9 mouse cellular contexts compared by ENCODE assay signal in the genomic region with DNA sequence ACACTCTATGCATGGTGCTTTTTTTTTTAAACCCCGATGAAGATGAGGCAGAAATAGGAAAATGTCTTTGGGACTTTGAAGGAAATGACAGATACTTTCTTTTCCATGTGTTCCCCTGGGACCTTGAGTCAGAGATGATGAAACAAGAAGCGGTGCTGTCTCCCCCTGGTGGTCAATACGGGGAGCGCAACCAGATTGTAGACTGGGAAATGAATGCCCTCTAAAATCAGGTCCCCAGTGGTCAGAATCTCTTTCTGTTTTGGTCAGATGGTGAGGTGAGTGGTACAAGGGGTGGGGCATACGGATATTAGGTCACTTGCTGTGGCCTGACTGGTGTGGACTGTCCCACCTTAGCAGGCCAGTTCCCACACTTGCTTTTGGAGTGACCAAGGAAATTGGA. TPM values are rescaled to one million over a fixed set of nuclear protein-coding genes. Genes with fewer than 3 reads are reported as not detected.
DNase-seq lines count a peak whose midpoint lies in the region; ATAC-seq and TF ChIP-seq lines count a peak whose summit lies in the region.
"Had no signal": no experiment of that assay in that cellular context is flagged by ENCODE, and none has a peak within 500 bp of the region (broad histone marks: within the 10 kb centered on the region; RNA-seq: fewer than 3 reads in every experiment).

No protein-coding gene starts in this region.

- WGBS in heart, adult 2 months, result 2% methylated on average over 5 of the region's 5 CpGs
- WGBS in heart, embryonic 11.5 days (ENCODE audit: insufficient replicate concordance), result 5% methylated on average over 5 of the region's 5 CpGs
- 4% methylated on average over 5 of the region's 5 CpGs for WGBS in midbrain, embryonic 12.5 days

- H3K4me2 ChIP-seq in heart, embryonic 11.5 days, result no peak overlapping the region
- no peak overlapping the region for H3K4me2 ChIP-seq in midbrain, embryonic 12.5 days (replicated peaks)
- H3K4me2 ChIP-seq: embryonic facial prominence, embryonic 12.5 days had no signal

- no peak for TF ChIP-seq POLR2A in heart, adult 2 months (IDR thresholded peaks at IDR 0.05; ENCODE audit: insufficient read depth, low read depth, low read length)

- no peak overlapping the region for H3K4me3 ChIP-seq in heart, adult 2 months
- no peak overlapping the region for H3K4me3 ChIP-seq in heart, embryonic 11.5 days (ENCODE audit: low read depth, low read length)
- no peak overlapping the region for H3K4me3 ChIP-seq in midbrain, embryonic 12.5 days
- H3K4me3 ChIP-seq: embryonic facial prominence, embryonic 12.5 days had no signal

- no peaks in the 10 kb centered on the region for H3K9me3 ChIP-seq in heart, embryonic 11.5 days (replicated peaks; ENCODE audit: control insufficient read depth, low read length)
- no peaks in the 10 kb centered on the region for H3K9me3 ChIP-seq in midbrain, embryonic 12.5 days
- H3K9me3 ChIP-seq: embryonic facial prominence, embryonic 12.5 days had no signal

- intact Hi-C loops in heart, adult 2 months (cut with DNase I), result loop anchor here (2.0 kb wide), 1 partner anchor 91 kb away; the partner anchor contains the start of gene Adra2b

- H3K4me1 ChIP-seq in heart, adult 2 months (ENCODE audit: control insufficient read depth, insufficient read depth, low read length), result no peaks in the 10 kb centered on the region
- H3K4me1 ChIP-seq in heart, embryonic 11.5 days (ENCODE audit: control insufficient read depth, insufficient read depth, low read length), result peaks cover 11% of the 10 kb centered on the region
- no peaks in the 10 kb centered on the region for H3K4me1 ChIP-seq in midbrain, embryonic 12.5 days

- no peaks in the 10 kb centered on the region for H3K36me3 ChIP-seq in heart, adult 2 months (ENCODE audit: control insufficient read depth, insufficient read depth, low read length)
- no peaks in the 10 kb centered on the region for H3K36me3 ChIP-seq in heart, embryonic 11.5 days (ENCODE audit: control insufficient read depth, insufficient read depth, low read length)
- no peaks in the 10 kb centered on the region for H3K36me3 ChIP-seq in midbrain, embryonic 12.5 days
- H3K36me3 ChIP-seq: embryonic facial prominence, embryonic 12.5 days had no signal

- peak; percentile 59 to 73 for DNase-seq in heart, adult 2 months
- DNase-seq in ZHBTc4 (ENCODE audit: low read depth, low spot score), result peak; percentile 79
- peak; percentile 76 to 82 for DNase-seq in cerebellum, postnatal 36 days
- DNase-seq in layer of hippocampus, postnatal 14 days (ENCODE audit: low spot score in 2 of 2), result peak; percentile 65 to 79
- peak; percentile 44 to 55 for DNase-seq in spleen, postnatal 14 days (ENCODE audit: low spot score in 2 of 2)

- no peaks in the 10 kb centered on the region for H3K27me3 ChIP-seq in heart, adult 2 months (ENCODE audit: control insufficient read depth, insufficient read depth, low read length)
- no peaks in the 10 kb centered on the region for H3K27me3 ChIP-seq in heart, embryonic 11.5 days (ENCODE audit: control insufficient read depth, insufficient read depth, low read length)
- H3K27me3 ChIP-seq in midbrain, embryonic 12.5 days, result peaks cover 37% of the 10 kb centered on the region

- no peak for TF ChIP-seq EP300 in heart, adult 2 months (IDR thresholded peaks at IDR 0.05; ENCODE audit: insufficient read depth, low read depth, low read length)

- no peak overlapping the region for H3K27ac ChIP-seq in heart, adult 2 months
- H3K27ac ChIP-seq in heart, embryonic 11.5 days (ENCODE audit: low read depth, low read length), result no peak overlapping the region
- H3K27ac ChIP-seq in midbrain, embryonic 12.5 days (replicated peaks), result no peak overlapping the region
- H3K27ac ChIP-seq: embryonic facial prominence, embryonic 12.5 days had no signal

- no peaks in the 10 kb centered on the region for H3K79me2 ChIP-seq in heart, adult 2 months (replicated peaks; ENCODE audit: control insufficient read depth, insufficient read depth, low read length)

- H3K9ac ChIP-seq in heart, adult 2 months (ENCODE audit: low read depth, low read length), result no peak overlapping the region
- no peak overlapping the region for H3K9ac ChIP-seq in heart, embryonic 11.5 days (ENCODE audit: low read depth, low read length)
- H3K9ac ChIP-seq in midbrain, embryonic 12.5 days (replicated peaks), result no peak overlapping the region
- H3K9ac ChIP-seq: embryonic facial prominence, embryonic 12.5 days had no signal

- no peak for ATAC-seq in heart, embryonic 11.5 days (replicated peaks; ENCODE audit: insufficient number of reproducible peaks, low FRiP score, low TSS enrichment)
- ATAC-seq in granulocyte monocyte progenitor cell, adult 5-6 weeks (replicated peaks; ENCODE audit: poor library complexity, severe bottlenecking), result peak; percentile 77
- 0 out of 2 replicates have a peak, but pooled peaks have one; percentile 38 for ATAC-seq in midbrain, embryonic 12.5 days (ENCODE audit: low FRiP score, low read depth)

- TF ChIP-seq CTCF in heart, adult 2 months (IDR thresholded peaks at IDR 0.05), result no peak; the same call in none of the 2 replicates

RNA-seq across cellular contexts. Expression of gene Fahd2a, which starts 9.4 kb away (rescaled TPM):
- total RNA-seq in heart, adult 2 months (2021), result 10 to 100 TPM; 42.5 to 44.5 TPM
- polyA plus RNA-seq in heart, adult 2 months (2012; rRNA removed), result 34.5 and 40.3 TPM in 2 replicates
- polyA plus RNA-seq in heart, embryonic 11.5 days (2014; fragmentation: Nextera tagmentation; extraction: Ambion mirVana), result 30.3 and 30.6 TPM in 2 replicates
- 6.0 and 26.2 TPM in 2 replicates for total RNA-seq in granulocyte monocyte progenitor cell, adult 5-6 weeks (2014; fragmentation: Nextera tagmentation)
- total RNA-seq in granulocyte monocyte progenitor cell, adult 5-6 weeks (2017), result 6.6 and 11.9 TPM in 2 replicates
- total RNA-seq in layer of hippocampus, postnatal 14 days (2021), result 10 to 100 TPM; 17.7 to 18.4 TPM
- polyA plus RNA-seq in midbrain, embryonic 12.5 days (2016; fragmentation: Nextera tagmentation; extraction: Ambion mirVana), result 25.0 and 29.6 TPM in 2 replicates

RNA-seq across cellular contexts. Expression of gene Gpat2, which starts 28.8 kb away (rescaled TPM):
- total RNA-seq in heart, adult 2 months (2021), result not detected
- polyA plus RNA-seq in heart, adult 2 months (2012; rRNA removed), result 0.06 and 0.08 TPM in 2 replicates
- polyA plus RNA-seq in heart, embryonic 11.5 days (2014; fragmentation: Nextera tagmentation; extraction: Ambion mirVana), result 0.30 and 0.34 TPM in 2 replicates
- total RNA-seq in granulocyte monocyte progenitor cell, adult 5-6 weeks (2014; fragmentation: Nextera tagmentation), result not detected in 2 replicates
- total RNA-seq in granulocyte monocyte progenitor cell, adult 5-6 weeks (2017), result not detected in 2 replicates
- total RNA-seq in layer of hippocampus, postnatal 14 days (2021), result under 1 TPM in 1 of 2 experiments, not detected in 1; 0.29 TPM
- polyA plus RNA-seq in midbrain, embryonic 12.5 days (2016; fragmentation: Nextera tagmentation; extraction: Ambion mirVana), result 0.20 TPM in 1 of 2 replicates, not detected in the other
